Mouse (Mus musculus): ENCODE data around the gene Tmem171.

The Tmem171 gene

DNA sequence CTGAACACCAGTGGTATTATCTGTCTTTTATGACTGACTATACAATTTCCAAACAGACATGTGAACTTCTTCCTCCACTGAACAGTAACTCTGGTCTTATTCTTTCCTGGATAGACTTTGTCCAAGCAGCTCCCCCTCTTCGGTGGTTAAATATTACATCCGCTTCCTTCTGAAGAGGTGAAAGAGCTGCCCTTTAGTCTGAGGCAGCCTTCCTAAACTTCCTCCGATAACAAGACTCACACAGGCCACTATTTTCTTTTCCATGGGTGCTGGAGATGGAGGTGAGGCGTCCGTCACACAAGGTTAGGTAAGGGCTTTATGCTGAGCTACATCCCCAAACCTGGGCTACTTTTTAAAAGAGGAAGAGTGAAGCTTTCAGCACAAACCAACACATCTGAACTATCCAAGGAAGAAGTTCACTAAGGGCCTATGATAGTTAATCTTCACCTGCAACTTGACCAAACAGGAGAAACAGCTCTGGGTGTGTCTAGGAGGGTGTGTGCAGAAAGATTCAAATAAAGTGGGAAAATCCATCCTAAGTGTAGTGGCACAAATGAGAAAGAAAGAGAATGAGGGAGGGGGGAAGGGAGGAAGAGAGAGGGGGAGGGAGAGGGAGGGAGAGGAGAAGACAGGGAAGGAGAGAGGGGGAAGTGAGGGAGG lies 56.0 kb downstream of the Tmem171 start:
- no peak for DNase-seq

- DNase-seq = no peak
Measured at GRCm38 (mm10) chr13:98637145-98637544, 57.5 kb downstream of the Tmem171 start, which contains the start of gene Tmem174. TSS of gene Tmem174 (minus strand) at chr13:98637410.

DNA sequence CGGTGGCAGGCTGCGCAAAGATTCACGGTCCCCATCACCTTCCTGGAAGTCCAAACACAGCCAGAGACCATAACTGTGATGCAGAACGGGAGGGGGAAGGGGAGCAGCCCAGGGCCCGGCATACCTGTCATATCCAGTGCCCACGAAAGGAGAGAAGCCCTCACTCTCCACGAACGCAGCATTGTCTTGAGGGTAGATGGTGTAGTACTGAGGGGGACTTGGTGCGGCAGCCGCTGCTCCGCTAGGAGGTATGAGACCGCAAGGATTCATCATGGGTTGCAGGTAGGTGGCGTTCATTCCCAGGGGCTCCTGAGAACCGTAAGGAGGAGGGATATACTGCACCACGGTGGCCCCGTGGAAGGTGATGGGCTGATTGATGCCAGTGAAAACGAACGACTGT lies 58.1 kb downstream of the Tmem171 start:
- no peak for DNase-seq

Data from B cell, adult 2 months (primary cell).